Mouse (Mus musculus): ENCODE measurements around the gene Carm1. TPM values are rescaled to one million over a fixed set of nuclear protein-coding genes. Genes with fewer than 3 reads are reported as not detected.
"Not testable (repeated sequence)": the region's sequence is repeated elsewhere in the genome, so short reads cannot be mapped to it uniquely, and the experiment has no call there.

Carm1 gene
- polyA plus RNA-seq, 1 experiment from 2014 or later, result 26.2 TPM

DNA sequence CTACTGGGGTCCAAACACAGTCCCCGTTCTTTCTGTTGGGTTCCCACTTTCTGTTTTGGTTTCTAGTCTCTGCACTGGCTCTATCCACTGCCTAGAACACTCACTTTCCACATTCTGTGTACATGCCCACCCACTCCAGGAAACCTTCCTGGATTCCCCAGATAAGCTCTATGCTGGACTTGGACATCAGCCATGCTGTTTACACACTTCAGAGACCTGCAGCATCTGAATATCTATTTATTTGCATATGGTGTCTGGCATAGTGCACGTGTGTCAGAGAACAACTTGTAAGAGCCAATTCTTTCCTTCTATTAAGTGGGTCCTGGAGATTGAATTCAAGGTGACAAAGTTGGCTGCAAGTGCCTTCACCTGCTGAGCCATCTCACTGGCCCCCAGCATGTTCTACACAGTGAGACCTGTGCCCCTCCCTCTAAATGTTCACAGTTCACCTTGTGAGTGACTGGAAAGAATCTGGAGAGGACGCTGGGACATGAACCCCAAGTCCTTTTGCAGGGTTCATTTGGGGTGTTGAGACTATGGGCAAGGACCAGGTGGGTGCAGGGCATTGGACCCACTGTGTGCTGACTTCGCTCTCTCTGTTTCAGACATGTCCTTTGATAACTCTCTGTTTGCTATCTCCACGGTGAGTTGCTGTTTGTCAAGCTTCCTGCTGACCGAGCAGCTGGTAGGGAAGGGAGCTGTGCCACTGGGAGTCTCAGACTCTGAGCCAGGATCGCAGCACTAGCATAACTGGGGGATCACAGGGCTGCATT is 6.5 kb upstream of the Carm1 start:
- Histone ChIP-seq H3K27me3 (no peaks in the 10 kb centered on the region), H3K36me3 (no peaks in the 10 kb centered on the region), H3K9ac (no peak overlapping the region), H3K4me2 (no peak overlapping the region), H3K4me1 (replicated peaks) (peaks cover 10% of the 10 kb centered on the region), H3K9me3 (replicated peaks) (no peaks in the 10 kb centered on the region), H3K27ac (no peak overlapping the region), H3K4me3 (no peak overlapping the region)
- 60% methylated on average over 7 of the region's 7 CpGs for WGBS
- no peak for ATAC-seq (replicated peaks; ENCODE audit: insufficient number of reproducible peaks, insufficient read depth, low FRiP score, low read depth)

DNA sequence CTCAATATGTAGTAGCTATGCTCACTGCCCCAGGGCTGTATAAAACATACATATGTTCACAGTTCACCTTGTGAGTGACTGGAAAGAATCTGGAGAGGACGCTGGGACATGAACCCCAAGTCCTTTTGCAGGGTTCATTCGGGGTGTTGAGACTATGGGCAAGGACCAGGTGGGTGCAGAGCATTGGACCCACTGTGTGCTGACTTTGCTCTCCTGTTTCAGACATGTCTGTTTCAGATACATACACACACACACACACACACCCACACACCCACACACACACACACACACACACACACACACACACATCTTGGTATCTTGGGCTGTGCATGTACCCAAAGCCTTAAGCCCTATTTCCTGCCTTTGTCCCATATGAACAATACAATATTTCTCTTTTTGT is 4.7 kb upstream of the Carm1 start:
- 82% methylated on average over 2 of the region's 2 CpGs for WGBS
- not testable (repeated sequence) for H3K9ac ChIP-seq; H3K4me2 ChIP-seq; H3K4me3 ChIP-seq; H3K36me3 ChIP-seq; H3K27me3 ChIP-seq; ATAC-seq (replicated peaks; ENCODE audit: insufficient number of reproducible peaks, insufficient read depth, low FRiP score, low read depth); H3K27ac ChIP-seq; H3K9me3 ChIP-seq (replicated peaks)
- H3K4me1 ChIP-seq (replicated peaks), result peaks cover 16% of the 10 kb centered on the region

DNA sequence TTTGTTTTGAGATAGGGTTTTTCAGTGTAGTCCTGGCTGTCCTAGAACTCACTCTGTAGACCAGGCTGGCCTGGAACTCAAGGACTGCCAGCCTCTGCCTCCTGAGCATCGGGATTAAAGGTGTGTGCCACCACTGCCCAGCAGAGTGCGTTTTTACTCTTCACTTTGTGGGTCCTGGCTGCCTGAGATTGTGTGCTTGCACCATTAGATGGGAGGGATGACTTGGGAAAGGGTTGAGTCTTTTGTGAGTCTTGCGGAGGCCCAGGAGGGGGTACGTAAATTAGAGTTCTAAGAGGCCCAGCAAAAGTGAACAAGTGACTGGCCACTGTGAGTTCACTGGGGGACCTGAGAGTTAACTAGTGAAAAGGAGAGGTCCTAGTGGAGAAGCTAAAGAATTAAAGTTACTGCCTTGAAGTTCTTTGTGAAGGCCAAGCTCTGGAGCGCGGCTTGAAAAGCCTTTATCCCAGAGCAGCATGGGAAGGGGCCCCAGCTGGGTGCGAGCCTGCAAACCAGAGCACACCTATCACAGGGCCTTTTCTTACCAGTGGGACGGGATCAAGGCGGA is 1.3 kb upstream of the Carm1 start:
- peak; percentile 16 for ATAC-seq (replicated peaks; ENCODE audit: insufficient number of reproducible peaks, insufficient read depth, low FRiP score, low read depth)
- WGBS, result 16% methylated on average over 9 of the region's 9 CpGs
- no peaks in the 10 kb centered on the region for H3K36me3 ChIP-seq

DNA sequence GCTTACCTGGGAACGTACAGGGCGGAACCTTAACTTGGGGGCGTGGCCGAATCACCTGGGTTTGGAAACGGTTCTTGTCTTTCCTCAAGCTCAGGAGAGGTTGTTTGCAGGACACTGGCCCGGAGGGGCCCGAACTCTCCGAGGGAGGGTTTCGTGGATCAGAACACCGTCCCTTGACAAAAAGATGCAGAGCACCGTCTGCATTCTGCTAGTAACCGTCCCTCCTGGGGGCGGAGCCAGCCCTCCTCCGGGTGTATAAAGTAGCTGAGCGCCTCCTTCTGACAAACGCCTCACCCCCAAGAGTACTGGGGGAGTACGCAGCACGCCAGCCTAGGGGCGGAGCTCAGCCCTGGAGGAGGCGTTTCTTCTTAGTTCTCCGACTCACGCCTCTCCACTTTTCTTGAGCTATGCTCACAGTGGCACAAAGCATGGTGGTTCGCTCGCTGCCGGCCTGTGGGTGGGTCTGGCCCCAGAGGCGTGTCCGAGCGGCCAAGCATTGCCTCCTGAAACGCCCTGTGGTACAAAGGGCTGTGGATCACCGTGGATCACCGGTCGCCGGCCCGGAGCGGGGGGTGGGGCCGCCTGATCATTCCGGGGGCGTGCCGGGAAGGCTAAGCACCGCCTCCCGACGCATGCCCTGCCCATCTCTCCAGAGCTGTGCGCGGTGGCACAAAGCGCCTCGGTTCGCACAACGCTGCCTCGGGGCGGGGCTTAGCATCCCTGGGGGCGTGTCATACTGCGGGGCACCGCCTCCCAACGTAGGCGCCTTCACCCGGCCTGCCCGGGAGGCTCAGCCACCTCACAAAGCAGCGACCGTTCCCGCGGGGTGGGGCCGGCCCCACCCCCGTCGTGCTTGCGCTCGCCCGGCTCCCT is 542 bp upstream of the Carm1 start:
- peak; percentile 95 for ATAC-seq (replicated peaks; ENCODE audit: insufficient number of reproducible peaks, insufficient read depth, low FRiP score, low read depth)
- Histone ChIP-seq H3K9ac (peak overlapping the region; percentile 63), H3K27me3 (no peaks in the 10 kb centered on the region), H3K4me2 (peak overlapping the region; percentile 82), H3K9me3 (replicated peaks) (no peaks in the 10 kb centered on the region), H3K36me3 (no peaks in the 10 kb centered on the region), H3K4me1 (replicated peaks) (peaks cover 27% of the 10 kb centered on the region), H3K27ac (peak overlapping the region; percentile 99), H3K4me3 (peak overlapping the region; percentile 90)
- WGBS, result under 1% methylated on average over 67 of the region's 67 CpGs

More for the DNA sequence above, 1.3 kb upstream of the Carm1 start:
- H3K4me2 ChIP-seq, result peak overlapping the region; percentile 82
- peak overlapping the region; percentile 99 for H3K27ac ChIP-seq
- H3K9ac ChIP-seq, result peak overlapping the region; percentile 63
- H3K4me3 ChIP-seq, result peak overlapping the region; percentile 90
- no peaks in the 10 kb centered on the region for H3K27me3 ChIP-seq
- no peaks in the 10 kb centered on the region for H3K9me3 ChIP-seq (replicated peaks)
- peaks cover 24% of the 10 kb centered on the region for H3K4me1 ChIP-seq (replicated peaks)

DNA sequence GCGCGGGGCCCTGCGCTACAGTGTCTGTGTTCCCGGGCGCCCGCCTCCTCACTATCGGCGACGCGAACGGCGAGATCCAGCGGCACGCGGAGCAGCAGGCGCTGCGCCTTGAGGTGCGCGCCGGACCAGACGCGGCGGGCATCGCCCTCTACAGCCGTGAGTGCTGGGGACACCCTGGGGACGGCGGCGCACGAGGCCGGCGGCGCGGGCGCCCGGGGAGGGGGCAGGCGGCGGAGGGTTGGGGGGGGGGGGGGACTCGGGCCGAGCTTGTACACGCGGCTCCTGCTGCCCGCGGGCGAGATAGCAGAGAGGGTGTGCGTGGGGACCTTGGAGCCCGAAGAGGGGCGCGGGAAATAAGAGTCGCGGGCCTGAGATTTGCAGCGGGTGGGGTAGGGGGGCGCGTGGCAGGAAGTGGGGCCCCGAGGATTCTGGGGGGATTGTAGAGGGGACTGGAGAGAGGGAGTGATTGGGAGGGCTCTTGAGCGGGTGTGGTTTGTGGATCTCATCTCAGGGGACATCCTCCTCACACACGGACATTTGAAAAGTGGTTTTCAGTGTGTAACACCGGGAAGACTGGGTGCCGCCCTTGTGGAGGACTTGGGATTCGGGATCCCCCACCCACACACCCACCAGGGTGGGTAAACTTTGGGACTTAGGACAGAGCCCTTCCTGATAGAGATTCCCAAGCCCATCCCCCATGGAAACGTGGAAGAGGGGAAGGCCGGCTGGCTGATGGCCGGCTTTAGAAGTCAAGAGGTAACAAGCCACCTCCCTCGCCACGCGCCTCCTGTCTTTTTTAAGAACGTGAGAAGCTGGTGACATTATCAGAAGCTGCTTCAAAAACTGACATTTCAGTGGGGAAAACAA is 614 bp downstream of the Carm1 start:
- Histone ChIP-seq H3K4me2 (peak overlapping the region; percentile 82), H3K9ac (peak overlapping the region; percentile 98), H3K4me1 (replicated peaks) (peaks cover 27% of the 10 kb centered on the region), H3K9me3 (replicated peaks) (no peaks in the 10 kb centered on the region), H3K27me3 (no peaks in the 10 kb centered on the region), H3K36me3 (no peaks in the 10 kb centered on the region), H3K4me3 (peak overlapping the region; percentile 90), H3K27ac (peak overlapping the region; percentile 99)
- ATAC-seq (replicated peaks; ENCODE audit: insufficient number of reproducible peaks, insufficient read depth, low FRiP score, low read depth), result peak; percentile 15
- WGBS, result under 1% methylated on average over 55 of the region's 66 CpGs

DNA sequence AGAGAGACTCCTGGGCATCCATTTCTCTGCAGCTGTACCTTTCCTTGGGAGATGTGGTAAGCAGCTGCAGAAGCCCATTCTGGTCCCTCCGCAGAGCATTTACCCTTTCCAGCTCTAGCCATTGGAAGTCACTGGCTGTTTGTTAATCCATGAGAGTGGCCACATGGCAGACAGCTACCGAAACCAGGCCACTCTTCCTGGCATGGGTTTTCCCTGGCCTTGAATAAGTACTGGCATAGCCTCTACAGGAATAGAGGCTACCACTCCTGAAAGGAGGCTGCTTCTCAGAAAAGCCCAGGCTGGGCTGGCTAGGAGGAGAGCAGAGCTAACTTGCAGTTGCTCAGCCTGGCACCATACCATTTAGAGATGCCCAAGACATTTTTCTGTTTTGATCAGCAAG is 4.4 kb downstream of the Carm1 start:
- Histone ChIP-seq H3K36me3 (no peaks in the 10 kb centered on the region), H3K4me2 (no peak overlapping the region), H3K4me1 (replicated peaks) (peaks cover 30% of the 10 kb centered on the region), H3K27ac (no peak overlapping the region), H3K27me3 (no peaks in the 10 kb centered on the region), H3K9me3 (replicated peaks) (no peaks in the 10 kb centered on the region), H3K4me3 (no peak overlapping the region), H3K9ac (no peak overlapping the region)
- ATAC-seq (replicated peaks; ENCODE audit: insufficient number of reproducible peaks, insufficient read depth, low FRiP score, low read depth), result no peak
- WGBS, result 87% methylated on average over 2 of the region's 2 CpGs

DNA sequence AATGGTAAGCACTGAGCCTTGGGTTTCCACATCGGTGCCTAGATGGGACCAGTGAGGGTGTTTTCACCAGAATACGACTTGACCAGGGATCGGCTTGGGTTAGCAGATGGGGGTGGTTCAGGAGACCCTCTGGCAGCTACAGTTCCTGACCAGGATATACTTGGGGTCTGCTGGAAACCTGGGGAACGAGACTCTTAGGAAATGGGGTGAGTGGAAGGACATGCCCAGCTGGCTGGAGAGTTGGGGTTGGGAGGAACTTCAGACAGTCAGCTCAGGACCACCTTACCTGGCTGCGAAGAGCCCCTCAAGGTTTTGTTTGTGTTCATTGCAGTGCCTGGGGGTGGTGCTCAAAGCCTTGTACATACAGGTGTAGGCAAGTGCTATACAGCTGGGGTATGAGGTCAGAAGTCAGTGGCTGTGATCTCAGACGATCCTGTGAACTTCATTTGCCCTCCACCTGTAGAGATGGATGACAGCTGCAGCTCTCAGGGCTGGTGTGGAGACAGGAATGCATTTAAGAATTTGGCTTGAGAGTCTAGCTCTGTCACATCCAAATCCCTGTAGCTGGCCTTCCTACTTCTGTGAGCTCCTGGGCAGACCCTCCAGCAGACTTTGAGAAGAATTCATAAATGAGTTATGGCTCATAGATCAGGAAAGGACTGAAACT is 7.0 kb downstream of the Carm1 start:
- no peaks in the 10 kb centered on the region for H3K27me3 ChIP-seq
- ATAC-seq (replicated peaks; ENCODE audit: insufficient number of reproducible peaks, insufficient read depth, low FRiP score, low read depth), result no peak
- no peaks in the 10 kb centered on the region for H3K9me3 ChIP-seq (replicated peaks)
- no peaks in the 10 kb centered on the region for H3K36me3 ChIP-seq
- no peak overlapping the region for H3K4me3 ChIP-seq
- 80% methylated on average over 6 of the region's 6 CpGs for WGBS
- no peak overlapping the region for H3K9ac ChIP-seq
- H3K27ac ChIP-seq, result no peak overlapping the region; the same call in 1 of the 2 replicates
- no peak overlapping the region for H3K4me2 ChIP-seq
- peaks cover 43% of the 10 kb centered on the region for H3K4me1 ChIP-seq (replicated peaks)

DNA sequence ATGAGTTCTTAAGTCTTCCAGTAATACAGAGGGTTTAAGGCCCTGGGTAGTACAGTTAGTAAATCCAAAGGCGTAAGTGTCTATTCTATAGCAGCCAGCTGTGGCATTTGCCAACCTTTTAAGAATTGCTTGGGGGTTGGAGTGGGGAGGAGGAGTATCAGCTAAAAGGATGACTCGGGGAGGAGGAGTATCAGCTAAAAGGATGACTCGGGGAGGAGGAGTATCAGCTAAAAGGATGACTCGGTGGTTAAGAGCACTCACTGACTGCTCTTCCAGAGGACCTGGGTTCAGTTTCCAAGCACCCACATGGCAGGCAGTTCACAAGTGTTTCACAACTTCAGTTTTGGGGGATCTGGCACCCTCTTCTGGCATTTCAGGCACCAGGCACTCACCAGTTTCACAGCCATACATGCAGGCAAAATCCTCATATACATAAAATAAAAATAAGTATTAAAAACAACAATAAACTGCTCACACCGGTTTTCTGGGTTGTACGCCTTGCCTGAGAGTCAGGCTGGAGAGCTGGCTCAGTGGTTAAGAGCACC is 8.6 kb downstream of the Carm1 start:
- no peak overlapping the region for H3K4me3 ChIP-seq
- H3K9me3 ChIP-seq (replicated peaks), result no peaks in the 10 kb centered on the region
- WGBS, result 84% methylated on average over 6 of the region's 6 CpGs
- H3K36me3 ChIP-seq, result no peaks in the 10 kb centered on the region
- ATAC-seq (replicated peaks; ENCODE audit: insufficient number of reproducible peaks, insufficient read depth, low FRiP score, low read depth), result no peak
- H3K4me1 ChIP-seq (replicated peaks), result peaks cover 45% of the 10 kb centered on the region
- 0 out of 2 replicates have a peak overlapping the region, but pooled peaks have one; percentile 15 for H3K27ac ChIP-seq
- no peak overlapping the region for H3K4me2 ChIP-seq
- no peak overlapping the region for H3K9ac ChIP-seq
- H3K27me3 ChIP-seq, result no peaks in the 10 kb centered on the region

DNA sequence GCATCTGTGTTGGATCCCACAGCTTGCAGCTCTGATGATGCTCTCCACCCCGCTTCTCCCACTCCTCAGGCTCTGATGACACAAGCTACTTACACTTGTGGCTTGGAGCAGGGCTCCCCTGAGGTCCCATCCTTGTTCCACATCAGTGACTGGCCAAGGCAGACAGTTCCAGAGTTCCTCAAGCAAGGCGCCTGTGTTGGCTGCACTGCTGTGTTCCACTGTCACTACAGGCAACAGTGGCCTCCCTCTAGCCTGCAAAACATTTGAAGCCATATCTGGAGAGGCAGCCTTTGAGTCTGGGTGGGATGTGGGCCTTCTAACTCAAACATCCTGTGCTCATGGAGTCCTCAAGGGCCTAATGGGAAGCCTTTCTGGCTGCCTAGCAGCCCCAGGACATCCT is 10.3 kb downstream of the Carm1 start:
- H3K27ac ChIP-seq, result no peak overlapping the region
- H3K4me2 ChIP-seq, result no peak overlapping the region
- no peak overlapping the region for H3K9ac ChIP-seq
- no peaks in the 10 kb centered on the region for H3K9me3 ChIP-seq (replicated peaks)
- H3K4me1 ChIP-seq (replicated peaks), result peaks cover 42% of the 10 kb centered on the region
- WGBS, result 88% methylated on average over 2 of the region's 2 CpGs
- H3K4me3 ChIP-seq, result no peak overlapping the region
- no peaks in the 10 kb centered on the region for H3K36me3 ChIP-seq
- 0 out of 2 replicates have a peak, but pooled peaks have one; percentile 9 for ATAC-seq (replicated peaks; ENCODE audit: insufficient number of reproducible peaks, insufficient read depth, low FRiP score, low read depth)
- H3K27me3 ChIP-seq, result no peaks in the 10 kb centered on the region

DNA sequence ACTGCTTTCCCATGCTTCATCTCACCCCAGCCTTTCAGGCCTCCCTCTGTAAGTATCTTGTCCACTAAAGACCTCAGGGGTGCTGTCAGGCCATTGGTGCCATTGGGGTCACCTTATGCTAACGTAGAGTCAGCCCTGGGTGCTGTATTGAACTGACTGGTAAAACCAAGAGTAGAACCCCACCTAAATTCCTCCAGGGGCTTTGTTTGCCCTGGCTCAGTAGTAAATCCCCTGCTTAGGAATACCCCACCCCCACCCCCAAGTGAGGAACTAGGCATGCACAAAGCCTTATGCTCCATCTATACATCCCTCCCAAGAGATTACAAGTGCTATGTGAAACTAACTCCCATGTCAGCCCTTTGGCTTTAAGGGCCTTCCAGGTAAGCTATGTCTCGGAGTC is 10.9 kb downstream of the Carm1 start:
- Histone ChIP-seq H3K9ac (no peak overlapping the region), H3K4me2 (no peak overlapping the region), H3K4me1 (replicated peaks) (peaks cover 42% of the 10 kb centered on the region), H3K4me3 (no peak overlapping the region), H3K36me3 (no peaks in the 10 kb centered on the region), H3K27me3 (no peaks in the 10 kb centered on the region), H3K27ac (no peak overlapping the region), H3K9me3 (replicated peaks) (no peaks in the 10 kb centered on the region)
- ATAC-seq (replicated peaks; ENCODE audit: insufficient number of reproducible peaks, insufficient read depth, low FRiP score, low read depth), result no peak
- 99% methylated on average over 2 of the region's 2 CpGs for WGBS

All from heart, embryonic 15.5 days (tissue).